Mouse (Mus musculus) heart, adult 18-20 months (tissue): Measurements from ENCODE around the gene Fam122c. TPM values are rescaled to one million over a fixed set of nuclear protein-coding genes. Genes with fewer than 3 reads are reported as not detected.

Experiments used
- DNase-seq, 2 experiments: peaks; one replicate each; pipeline ENCODE4 v3.0.0; 2021 to 2022; ENCODE audit warnings: mixed read lengths in 1 of 2
- total RNA-seq, 2 experiments: library from RNA; stranded (reverse); gene quantifications; 2 replicates each; pipeline ENCODE4 v1.2.3; 2021

Gene Fam122c
- total RNA-seq, 2 experiments from 2014 or later: not detected

- DNase-seq: peak; percentile 92 to 94
These were observed 97.1 kb downstream of the Fam122c start, which contains the start of gene Mospd1 for GRCm38 (mm10) chrX:53370366-53370740. Gene Mospd1 (minus strand): TSS chrX:53370502.

Other genes starting within 250 kb of the Fam122c start
- gene Plac1, start 33.3 kb upstream of the Fam122c start, total RNA-seq: not detected
- gene Fam122b, start 3.6 kb upstream of the Fam122c start, total RNA-seq: 1 to 10 TPM; 2.1 to 4.6 TPM
- 10 to 100 TPM; 36.6 to 39.7 TPM for gene Mospd1, start 97.1 kb downstream of the Fam122c start, total RNA-seq
- gene Etd, start 161.5 kb downstream of the Fam122c start, total RNA-seq: not detected